Mouse (Mus musculus) E14TG2a.4 (cell line): ENCODE results near the gene Eml2.

ENCODE experiments used
- CTCF ChIP-seq: conservative IDR thresholded peaks from 2 replicates; pipeline ENCODE4 v1.5.1; 2014; ENCODE audit warnings: low read length
- NANOG ChIP-seq: IDR thresholded peaks from 2 replicates; pipeline ENCODE4 v1.6.1; 2014; ENCODE audit warnings: borderline replicate concordance, low read length, mixed read lengths
- POU5F1 ChIP-seq: IDR thresholded peaks from 2 replicates; pipeline ENCODE4 v1.6.1; 2014; ENCODE audit warnings: low read length, borderline replicate concordance

DNA sequence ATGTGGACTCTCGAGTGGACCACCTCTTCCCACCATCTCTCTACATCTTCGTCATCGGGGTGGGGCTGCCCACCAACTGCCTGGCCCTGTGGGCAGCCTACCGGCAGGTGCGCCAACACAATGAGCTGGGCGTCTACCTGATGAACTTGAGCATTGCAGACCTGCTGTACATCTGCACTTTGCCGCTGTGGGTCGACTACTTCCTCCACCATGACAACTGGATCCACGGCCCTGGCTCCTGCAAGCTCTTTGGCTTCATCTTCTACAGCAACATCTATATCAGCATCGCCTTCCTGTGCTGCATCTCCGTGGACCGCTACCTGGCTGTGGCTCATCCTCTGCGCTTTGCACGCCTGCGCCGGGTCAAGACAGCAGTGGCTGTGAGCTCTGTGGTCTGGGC is 46.0 kb downstream of the Eml2 start:
- TF ChIP-seq CTCF = no peak
- no peak for TF ChIP-seq POU5F1
- TF ChIP-seq NANOG = no peak
